Mouse (Mus musculus): ENCODE results near the gene Spata2. TPM values are rescaled to one million over a fixed set of nuclear protein-coding genes. Genes with fewer than 3 reads are reported as not detected.

Spata2 gene
- polyA plus RNA-seq, 1 experiment from 2014 or later, result 16.0 TPM

Other genes with a start within 250 kb of the Spata2 start
- gene B4galt5, start 143.7 kb downstream of the Spata2 start, polyA plus RNA-seq (2014; fragmentation: Nextera tagmentation; extraction: Ambion mirVana), result 15.9 and 16.3 TPM in 2 replicates
- 21.3 and 21.4 TPM in 2 replicates for gene Slc9a8, start 71.2 kb downstream of the Spata2 start, polyA plus RNA-seq (2014; fragmentation: Nextera tagmentation; extraction: Ambion mirVana)
- gene Rnf114, start 242 bp downstream of the Spata2 start, polyA plus RNA-seq (2014; fragmentation: Nextera tagmentation; extraction: Ambion mirVana), result 111 and 114 TPM in 2 replicates
- gene Snai1, start 45.3 kb upstream of the Spata2 start, polyA plus RNA-seq (2014; fragmentation: Nextera tagmentation; extraction: Ambion mirVana), result 102 and 104 TPM in 2 replicates
- 264 and 267 TPM in 2 replicates for gene Ube2v1, start 139.2 kb upstream of the Spata2 start, polyA plus RNA-seq (2014; fragmentation: Nextera tagmentation; extraction: Ambion mirVana)
- 4.9 and 7.7 TPM in 2 replicates for gene Gm20431, start 168.6 kb upstream of the Spata2 start, polyA plus RNA-seq (2014; fragmentation: Nextera tagmentation; extraction: Ambion mirVana)
- gene Cebpb, start 196.0 kb upstream of the Spata2 start, polyA plus RNA-seq (2014; fragmentation: Nextera tagmentation; extraction: Ambion mirVana), result 2.6 and 4.1 TPM in 2 replicates
- gene Tmem189, start 196.9 kb upstream of the Spata2 start, polyA plus RNA-seq (2014; fragmentation: Nextera tagmentation; extraction: Ambion mirVana), result 35.5 and 37.5 TPM in 2 replicates